ENCODE assay signal across 18 mouse cellular contexts in genomic region chr8:123257114-123257513, GRCm38 (mm10). TPM values are rescaled to one million over a fixed set of nuclear protein-coding genes. Genes with fewer than 3 reads are reported as not detected.
DNase-seq lines count a peak whose midpoint lies in the region; ATAC-seq and TF ChIP-seq lines count a peak whose summit lies in the region.
"Had no signal": no experiment of that assay in that cellular context is flagged by ENCODE, and none has a peak within 500 bp of the region (broad histone marks: within the 10 kb centered on the region; RNA-seq: fewer than 3 reads in every experiment).

No protein-coding gene starts in this region.

- H3K9me3 ChIP-seq in hindbrain, embryonic 12.5 days (replicated peaks): no peaks in the 10 kb centered on the region
- H3K9me3 ChIP-seq in hindbrain, embryonic 11.5 days (ENCODE audit: control insufficient read depth, low read length): no peaks in the 10 kb centered on the region
- no peaks in the 10 kb centered on the region for H3K9me3 ChIP-seq in midbrain, postnatal 0 days (ENCODE audit: low read length)
- no peaks in the 10 kb centered on the region for H3K9me3 ChIP-seq in midbrain, embryonic 10.5 days (replicated peaks)
- H3K9me3 ChIP-seq in embryonic facial prominence, embryonic 10.5 days: no peaks in the 10 kb centered on the region
- H3K9me3 ChIP-seq: embryonic facial prominence, embryonic 12.5 days; G1E; limb, embryonic 12.5 days had no signal

- peak overlapping the region; percentile 44; the same call in 1 of the 2 replicates for H3K27ac ChIP-seq in hindbrain, embryonic 12.5 days
- H3K27ac ChIP-seq in hindbrain, embryonic 11.5 days (ENCODE audit: low read depth, low read length): no peak overlapping the region
- no peak overlapping the region for H3K27ac ChIP-seq in midbrain, postnatal 0 days (ENCODE audit: low read depth, low read length)
- H3K27ac ChIP-seq in midbrain, embryonic 10.5 days (replicated peaks): no peak overlapping the region
- H3K27ac ChIP-seq in embryonic facial prominence, embryonic 10.5 days (replicated peaks): 0 out of 2 replicates have a peak overlapping the region, but pooled peaks have one; percentile 36
- H3K27ac ChIP-seq: embryonic facial prominence, embryonic 12.5 days; kidney, postnatal 0 days; limb, embryonic 12.5 days had no signal

- H3K4me1 ChIP-seq in hindbrain, embryonic 12.5 days: peaks cover 36% of the 10 kb centered on the region
- peaks cover 11% of the 10 kb centered on the region for H3K4me1 ChIP-seq in hindbrain, embryonic 11.5 days (replicated peaks; ENCODE audit: control insufficient read depth, insufficient read depth, low read length)
- peaks cover 11% of the 10 kb centered on the region; the same call in 1 of the 2 replicates for H3K4me1 ChIP-seq in midbrain, postnatal 0 days (ENCODE audit: insufficient read depth, low read length)
- H3K4me1 ChIP-seq in midbrain, embryonic 10.5 days: peaks cover 37% of the 10 kb centered on the region
- H3K4me1 ChIP-seq in embryonic facial prominence, embryonic 10.5 days: peaks cover 45% of the 10 kb centered on the region

- 0 out of 2 replicates have a peak overlapping the region, but pooled peaks have one; percentile 25 for H3K9ac ChIP-seq in hindbrain, embryonic 12.5 days
- no peak overlapping the region for H3K9ac ChIP-seq in hindbrain, embryonic 11.5 days (ENCODE audit: low read depth, low read length)
- no peak overlapping the region for H3K9ac ChIP-seq in midbrain, postnatal 0 days (replicated peaks; ENCODE audit: low read length, poor library complexity, severe bottlenecking)
- H3K9ac ChIP-seq: embryonic facial prominence, embryonic 12.5 days; limb, embryonic 12.5 days had no signal

- WGBS in hindbrain, embryonic 12.5 days: 65% methylated on average over 3 of the region's 3 CpGs
- WGBS in hindbrain, embryonic 11.5 days: 62% methylated on average over 3 of the region's 3 CpGs
- 76% methylated on average over 3 of the region's 3 CpGs for WGBS in midbrain, postnatal 0 days
- 83% methylated on average over 3 of the region's 3 CpGs for WGBS in midbrain, embryonic 10.5 days
- WGBS in embryonic facial prominence, embryonic 10.5 days: 53% methylated on average over 3 of the region's 3 CpGs

- H3K36me3 ChIP-seq in hindbrain, embryonic 12.5 days: peaks cover 56% of the 10 kb centered on the region
- 0 out of 2 replicates have a peak, but pooled peaks cover 2% of the 10 kb centered on the region for H3K36me3 ChIP-seq in hindbrain, embryonic 11.5 days (ENCODE audit: control insufficient read depth, insufficient read depth, low read length)
- peaks cover 51% of the 10 kb centered on the region for H3K36me3 ChIP-seq in midbrain, postnatal 0 days (ENCODE audit: insufficient read depth, low read length)
- H3K36me3 ChIP-seq in midbrain, embryonic 10.5 days: peaks cover 64% of the 10 kb centered on the region
- peaks cover 64% of the 10 kb centered on the region for H3K36me3 ChIP-seq in embryonic facial prominence, embryonic 10.5 days (replicated peaks)

- no peak for DNase-seq in hindbrain, embryonic 11.5 days (ENCODE audit: low spot score)
- DNase-seq in midbrain, postnatal 0 days (ENCODE audit: low spot score): peak; percentile 30
- DNase-seq in midbrain, embryonic 10.5 days (ENCODE audit: low spot score): no peak
- DNase-seq in embryonic facial prominence, embryonic 10.5 days (ENCODE audit: low spot score): no peak
- peak; percentile 24 for DNase-seq in mesoderm, embryonic 11.5 days (ENCODE audit: low read depth, low spot score)
- DNase-seq in gastrocnemius, postnatal 4 days (ENCODE audit: low spot score in 2 of 2): no peak
- DNase-seq: cerebellum, postnatal 25 days; gastrocnemius, postnatal 10 days; heart, postnatal 36 days; lung, postnatal 36 days; thymus, postnatal 4 days had no signal

- no peak for ATAC-seq in hindbrain, embryonic 12.5 days (ENCODE audit: low FRiP score)
- no peak for ATAC-seq in hindbrain, embryonic 11.5 days (ENCODE audit: low FRiP score)
- no peak for ATAC-seq in midbrain, postnatal 0 days (ENCODE audit: low FRiP score)
- ATAC-seq: intestine, embryonic 16.5 days had no signal

- TF ChIP-seq CTCF in midbrain, postnatal 0 days (IDR thresholded peaks at IDR 0.05): no peak

- peak overlapping the region; percentile 98; the same call in 1 of the 2 replicates for H3K4me2 ChIP-seq in hindbrain, embryonic 12.5 days (replicated peaks)
- H3K4me2 ChIP-seq in hindbrain, embryonic 11.5 days (replicated peaks; ENCODE audit: low read depth, low read length): no peak overlapping the region
- H3K4me2 ChIP-seq in midbrain, postnatal 0 days (ENCODE audit: low read depth, low read length, poor library complexity, severe bottlenecking): no peak overlapping the region
- H3K4me2 ChIP-seq: embryonic facial prominence, embryonic 12.5 days; heart, embryonic 11.5 days; limb, embryonic 12.5 days had no signal

- 0 out of 2 replicates have a peak overlapping the region, but pooled peaks have one; percentile 7 for H3K4me3 ChIP-seq in hindbrain, embryonic 12.5 days
- H3K4me3 ChIP-seq in hindbrain, embryonic 11.5 days (ENCODE audit: low read depth, low read length): no peak overlapping the region
- H3K4me3 ChIP-seq in midbrain, postnatal 0 days (ENCODE audit: low read depth, low read length): no peak overlapping the region
- H3K4me3 ChIP-seq in midbrain, embryonic 10.5 days: no peak overlapping the region
- peak overlapping the region; percentile 4; the same call in 1 of the 2 replicates for H3K4me3 ChIP-seq in embryonic facial prominence, embryonic 10.5 days
- H3K4me3 ChIP-seq: embryonic facial prominence, embryonic 12.5 days; limb, embryonic 12.5 days had no signal

- H3K27me3 ChIP-seq in hindbrain, embryonic 12.5 days: no peaks in the 10 kb centered on the region
- H3K27me3 ChIP-seq in hindbrain, embryonic 11.5 days (ENCODE audit: control insufficient read depth, insufficient read depth, low read length): no peaks in the 10 kb centered on the region
- H3K27me3 ChIP-seq in midbrain, postnatal 0 days (ENCODE audit: insufficient read depth, low read length): no peaks in the 10 kb centered on the region
- no peaks in the 10 kb centered on the region for H3K27me3 ChIP-seq in midbrain, embryonic 10.5 days (ENCODE audit: low read depth, poor library complexity, severe bottlenecking)
- no peaks in the 10 kb centered on the region for H3K27me3 ChIP-seq in embryonic facial prominence, embryonic 10.5 days (replicated peaks; ENCODE audit: low read depth, poor library complexity, severe bottlenecking)
- H3K27me3 ChIP-seq: embryonic facial prominence, embryonic 12.5 days; limb, embryonic 12.5 days had no signal

RNA-seq across cellular contexts. Expression of gene Vps9d1, which starts 3.0 kb away (rescaled TPM):
- 37.7 and 44.3 TPM in 2 replicates for polyA plus RNA-seq in hindbrain, embryonic 12.5 days (2016; fragmentation: Nextera tagmentation; extraction: Ambion mirVana)
- 24.9 and 28.0 TPM in 2 replicates for polyA plus RNA-seq in hindbrain, embryonic 11.5 days (2014; fragmentation: Nextera tagmentation; extraction: Ambion mirVana)
- 77.4 and 88.9 TPM in 2 replicates for total RNA-seq in midbrain, postnatal 0 days (2014; rRNA removed)
- polyA plus RNA-seq in midbrain, postnatal 0 days (2015; fragmentation: Nextera tagmentation; extraction: Ambion mirVana): 66.1 and 70.7 TPM in 2 replicates
- 24.0 and 27.1 TPM in 2 replicates for polyA plus RNA-seq in midbrain, embryonic 10.5 days (2016; fragmentation: Nextera tagmentation; extraction: Ambion mirVana)
- 22.2 and 25.1 TPM in 2 replicates for polyA plus RNA-seq in embryonic facial prominence, embryonic 10.5 days (2016; fragmentation: Nextera tagmentation; extraction: Ambion mirVana)
- 10 to 100 TPM; 18.6 to 19.6 TPM for total RNA-seq in gastrocnemius, postnatal 4 days (2021)

RNA-seq across cellular contexts. Expression of gene Zfp276, which starts 3.1 kb away (rescaled TPM):
- 32.9 and 35.0 TPM in 2 replicates for polyA plus RNA-seq in hindbrain, embryonic 12.5 days (2016; fragmentation: Nextera tagmentation; extraction: Ambion mirVana)
- polyA plus RNA-seq in hindbrain, embryonic 11.5 days (2014; fragmentation: Nextera tagmentation; extraction: Ambion mirVana): 18.1 and 18.6 TPM in 2 replicates
- total RNA-seq in midbrain, postnatal 0 days (2014; rRNA removed): 37.9 and 42.1 TPM in 2 replicates
- polyA plus RNA-seq in midbrain, postnatal 0 days (2015; fragmentation: Nextera tagmentation; extraction: Ambion mirVana): 15.4 and 17.8 TPM in 2 replicates
- 23.2 and 27.2 TPM in 2 replicates for polyA plus RNA-seq in midbrain, embryonic 10.5 days (2016; fragmentation: Nextera tagmentation; extraction: Ambion mirVana)
- 29.4 and 31.1 TPM in 2 replicates for polyA plus RNA-seq in embryonic facial prominence, embryonic 10.5 days (2016; fragmentation: Nextera tagmentation; extraction: Ambion mirVana)
- 10 to 100 TPM; 14.9 to 17.5 TPM for total RNA-seq in gastrocnemius, postnatal 4 days (2021)

RNA-seq across cellular contexts. Expression of gene Spata2l, which starts 21.1 kb away (rescaled TPM):
- 2.8 and 3.1 TPM in 2 replicates for polyA plus RNA-seq in hindbrain, embryonic 12.5 days (2016; fragmentation: Nextera tagmentation; extraction: Ambion mirVana)
- 1.8 and 2.2 TPM in 2 replicates for polyA plus RNA-seq in hindbrain, embryonic 11.5 days (2014; fragmentation: Nextera tagmentation; extraction: Ambion mirVana)
- total RNA-seq in midbrain, postnatal 0 days (2014; rRNA removed): 13.6 and 19.6 TPM in 2 replicates
- 14.3 and 16.8 TPM in 2 replicates for polyA plus RNA-seq in midbrain, postnatal 0 days (2015; fragmentation: Nextera tagmentation; extraction: Ambion mirVana)
- 1.3 and 2.4 TPM in 2 replicates for polyA plus RNA-seq in midbrain, embryonic 10.5 days (2016; fragmentation: Nextera tagmentation; extraction: Ambion mirVana)
- 1.6 and 3.0 TPM in 2 replicates for polyA plus RNA-seq in embryonic facial prominence, embryonic 10.5 days (2016; fragmentation: Nextera tagmentation; extraction: Ambion mirVana)
- total RNA-seq in gastrocnemius, postnatal 4 days (2021): 1 to 10 TPM; 2.3 to 2.4 TPM

RNA-seq across cellular contexts. Expression of gene Cdk10, which starts 32.5 kb away (rescaled TPM):
- 37.6 and 39.1 TPM in 2 replicates for polyA plus RNA-seq in hindbrain, embryonic 12.5 days (2016; fragmentation: Nextera tagmentation; extraction: Ambion mirVana)
- polyA plus RNA-seq in hindbrain, embryonic 11.5 days (2014; fragmentation: Nextera tagmentation; extraction: Ambion mirVana): 32.3 and 34.5 TPM in 2 replicates
- 70.3 and 86.5 TPM in 2 replicates for total RNA-seq in midbrain, postnatal 0 days (2014; rRNA removed)
- 57.8 and 67.0 TPM in 2 replicates for polyA plus RNA-seq in midbrain, postnatal 0 days (2015; fragmentation: Nextera tagmentation; extraction: Ambion mirVana)
- 41.4 and 42.0 TPM in 2 replicates for polyA plus RNA-seq in midbrain, embryonic 10.5 days (2016; fragmentation: Nextera tagmentation; extraction: Ambion mirVana)
- 35.1 and 36.4 TPM in 2 replicates for polyA plus RNA-seq in embryonic facial prominence, embryonic 10.5 days (2016; fragmentation: Nextera tagmentation; extraction: Ambion mirVana)
- 10 to 100 TPM; 26.7 to 27.4 TPM for total RNA-seq in gastrocnemius, postnatal 4 days (2021)

RNA-seq across cellular contexts. Expression of gene Spata33, which starts 44.5 kb away (rescaled TPM):
- 8.3 and 8.8 TPM in 2 replicates for polyA plus RNA-seq in hindbrain, embryonic 12.5 days (2016; fragmentation: Nextera tagmentation; extraction: Ambion mirVana)
- polyA plus RNA-seq in hindbrain, embryonic 11.5 days (2014; fragmentation: Nextera tagmentation; extraction: Ambion mirVana): 5.5 and 6.1 TPM in 2 replicates
- 4.9 and 7.3 TPM in 2 replicates for total RNA-seq in midbrain, postnatal 0 days (2014; rRNA removed)
- polyA plus RNA-seq in midbrain, postnatal 0 days (2015; fragmentation: Nextera tagmentation; extraction: Ambion mirVana): 9.2 and 9.3 TPM in 2 replicates
- 6.1 TPM in 2 replicates for polyA plus RNA-seq in midbrain, embryonic 10.5 days (2016; fragmentation: Nextera tagmentation; extraction: Ambion mirVana)
- polyA plus RNA-seq in embryonic facial prominence, embryonic 10.5 days (2016; fragmentation: Nextera tagmentation; extraction: Ambion mirVana): 5.4 and 5.9 TPM in 2 replicates
- 1 to 10 TPM; 1.2 TPM for total RNA-seq in gastrocnemius, postnatal 4 days (2021)

Comparison
In these comparisons a context has a peak if more than half of its experiments do, and no peak if none do; other contexts are left out.
1. H3K27ac ChIP-seq: peak in hindbrain, embryonic 12.5 days (single experiment) and embryonic facial prominence, embryonic 10.5 days (single experiment); none in hindbrain, embryonic 11.5 days (single experiment), midbrain, postnatal 0 days (single experiment) and midbrain, embryonic 10.5 days (single experiment).
2. H3K4me3 ChIP-seq: peak in hindbrain, embryonic 12.5 days (single experiment) and embryonic facial prominence, embryonic 10.5 days (single experiment); none in hindbrain, embryonic 11.5 days (single experiment), midbrain, postnatal 0 days (single experiment) and midbrain, embryonic 10.5 days (single experiment).
3. DNase-seq: peak in midbrain, postnatal 0 days (single experiment) and mesoderm, embryonic 11.5 days (single experiment); none in hindbrain, embryonic 11.5 days (single experiment), midbrain, embryonic 10.5 days (single experiment), embryonic facial prominence, embryonic 10.5 days (single experiment) and gastrocnemius, postnatal 4 days (0 of 2).